Mouse (Mus musculus): ENCODE measurements around the gene Trim9. TPM values are rescaled to one million over a fixed set of nuclear protein-coding genes. Genes with fewer than 3 reads are reported as not detected.
A peak's percentile ranks its signal among the peaks of the same experiment; 100 is the strongest.

Trim9 gene
- polyA plus RNA-seq, 1 experiment from 2014 or later, result 2.0 TPM

- WGBS, result 49% methylated on average over 4 of the region's 4 CpGs
- Histone ChIP-seq H3K27me3 (replicated peaks; ENCODE audit: control insufficient read depth, insufficient read depth, low read length) (no peaks in the 10 kb centered on the region), H3K9ac (ENCODE audit: low read depth, low read length) (no peak overlapping the region), H3K4me3 (ENCODE audit: low read depth, low read length) (no peak overlapping the region), H3K36me3 (ENCODE audit: control insufficient read depth, insufficient read depth, low read length) (no peaks in the 10 kb centered on the region), H3K27ac (replicated peaks; ENCODE audit: low read depth, low read length) (no peak overlapping the region), H3K9me3 (ENCODE audit: control insufficient read depth, low read length) (no peaks in the 10 kb centered on the region), H3K4me1 (ENCODE audit: control insufficient read depth, insufficient read depth, low read length) (peaks cover 7% of the 10 kb centered on the region; the same call in 1 of the 2 replicates), H3K4me2 (ENCODE audit: low read depth, low read length) (no peak overlapping the region)
- DNase-seq (ENCODE audit: low spot score) (no peak), ATAC-seq (ENCODE audit: low read depth) (no peak)
These were observed 124.1 kb downstream of the Trim9 start for GRCm38 (mm10) chr12:70223331-70223730.

GRCm38 (mm10) chr12:70221425-70221824, 126.0 kb downstream of the Trim9 start:
- Histone ChIP-seq H3K4me3 (ENCODE audit: low read depth, low read length) (no peak overlapping the region), H3K27me3 (replicated peaks; ENCODE audit: control insufficient read depth, insufficient read depth, low read length) (no peaks in the 10 kb centered on the region), H3K4me2 (ENCODE audit: low read depth, low read length) (no peak overlapping the region), H3K27ac (replicated peaks; ENCODE audit: low read depth, low read length) (no peak overlapping the region), H3K4me1 (ENCODE audit: control insufficient read depth, insufficient read depth, low read length) (peaks cover 1% of the 10 kb centered on the region; the same call in 1 of the 2 replicates), H3K9me3 (ENCODE audit: control insufficient read depth, low read length) (no peaks in the 10 kb centered on the region), H3K36me3 (ENCODE audit: control insufficient read depth, insufficient read depth, low read length) (no peaks in the 10 kb centered on the region), H3K9ac (ENCODE audit: low read depth, low read length) (no peak overlapping the region)
- DNase-seq (ENCODE audit: low spot score) (no peak), ATAC-seq (ENCODE audit: low read depth) (no peak)
- whole genome bisulfite sequencing, result 77% methylated on average over 5 of the region's 5 CpGs

- 76% methylated on average over 8 of the region's 8 CpGs for WGBS
- no peak overlapping the region for H3K27ac ChIP-seq (replicated peaks; ENCODE audit: low read depth, low read length)
- no peak overlapping the region for H3K4me3 ChIP-seq (ENCODE audit: low read depth, low read length)
These were observed 128.4 kb downstream of the Trim9 start for GRCm38 (mm10) chr12:70218795-70219540.

GRCm38 (mm10) chr12:70216229-70216800, 131.1 kb downstream of the Trim9 start:
- no peaks in the 10 kb centered on the region for H3K27me3 ChIP-seq (replicated peaks; ENCODE audit: control insufficient read depth, insufficient read depth, low read length)
- DNase-seq (ENCODE audit: low spot score) (no peak), ATAC-seq (ENCODE audit: low read depth) (peak; percentile 26; the same call in 1 of the 2 replicates)
- H3K27ac ChIP-seq (replicated peaks; ENCODE audit: low read depth, low read length), result no peak overlapping the region
- no peaks in the 10 kb centered on the region for H3K36me3 ChIP-seq (ENCODE audit: control insufficient read depth, insufficient read depth, low read length)
- H3K4me2 ChIP-seq (ENCODE audit: low read depth, low read length), result no peak overlapping the region
- H3K4me1 ChIP-seq (ENCODE audit: control insufficient read depth, insufficient read depth, low read length), result no peaks in the 10 kb centered on the region
- H3K9me3 ChIP-seq (ENCODE audit: control insufficient read depth, low read length), result no peaks in the 10 kb centered on the region
- no peak overlapping the region for H3K4me3 ChIP-seq (ENCODE audit: low read depth, low read length)
- 59% methylated on average over 16 of the region's 16 CpGs for WGBS
- H3K9ac ChIP-seq (ENCODE audit: low read depth, low read length), result no peak overlapping the region

More at GRCm38 (mm10) chr12:70218795-70219540, 128.4 kb downstream of the Trim9 start:
- no peak for DNase-seq (ENCODE audit: low spot score)
- Histone ChIP-seq H3K4me1 (ENCODE audit: control insufficient read depth, insufficient read depth, low read length) (no peaks in the 10 kb centered on the region), H3K36me3 (ENCODE audit: control insufficient read depth, insufficient read depth, low read length) (no peaks in the 10 kb centered on the region), H3K4me2 (ENCODE audit: low read depth, low read length) (no peak overlapping the region), H3K9ac (ENCODE audit: low read depth, low read length) (no peak overlapping the region), H3K27me3 (replicated peaks; ENCODE audit: control insufficient read depth, insufficient read depth, low read length) (no peaks in the 10 kb centered on the region), H3K9me3 (ENCODE audit: control insufficient read depth, low read length) (no peaks in the 10 kb centered on the region)
- ATAC-seq (ENCODE audit: low read depth), result no peak

- WGBS, result 69% methylated on average over 8 of the region's 8 CpGs
- H3K4me2 ChIP-seq (ENCODE audit: low read depth, low read length), result no peak overlapping the region
- DNase-seq (ENCODE audit: low spot score) (no peak), ATAC-seq (ENCODE audit: low read depth) (no peak)
- no peaks in the 10 kb centered on the region for H3K27me3 ChIP-seq (replicated peaks; ENCODE audit: control insufficient read depth, insufficient read depth, low read length)
- no peaks in the 10 kb centered on the region for H3K4me1 ChIP-seq (ENCODE audit: control insufficient read depth, insufficient read depth, low read length)
- no peaks in the 10 kb centered on the region for H3K9me3 ChIP-seq (ENCODE audit: control insufficient read depth, low read length)
- H3K27ac ChIP-seq (replicated peaks; ENCODE audit: low read depth, low read length), result no peak overlapping the region
- H3K4me3 ChIP-seq (ENCODE audit: low read depth, low read length), result no peak overlapping the region
- no peak overlapping the region for H3K9ac ChIP-seq (ENCODE audit: low read depth, low read length)
- H3K36me3 ChIP-seq (ENCODE audit: control insufficient read depth, insufficient read depth, low read length), result no peaks in the 10 kb centered on the region
These were observed 133.1 kb downstream of the Trim9 start for GRCm38 (mm10) chr12:70214281-70214680.

- Histone ChIP-seq H3K27ac (replicated peaks; ENCODE audit: low read depth, low read length) (no peak overlapping the region), H3K36me3 (ENCODE audit: control insufficient read depth, insufficient read depth, low read length) (no peaks in the 10 kb centered on the region), H3K4me3 (ENCODE audit: low read depth, low read length) (no peak overlapping the region), H3K4me1 (ENCODE audit: control insufficient read depth, insufficient read depth, low read length) (no peaks in the 10 kb centered on the region), H3K9ac (ENCODE audit: low read depth, low read length) (no peak overlapping the region), H3K27me3 (replicated peaks; ENCODE audit: control insufficient read depth, insufficient read depth, low read length) (no peaks in the 10 kb centered on the region), H3K4me2 (ENCODE audit: low read depth, low read length) (no peak overlapping the region), H3K9me3 (ENCODE audit: control insufficient read depth, low read length) (no peaks in the 10 kb centered on the region)
- 89% methylated on average over 6 of the region's 6 CpGs for WGBS
- no peak for ATAC-seq (ENCODE audit: low read depth)
- DNase-seq (ENCODE audit: low spot score), result no peak
These were observed 133.8 kb downstream of the Trim9 start for GRCm38 (mm10) chr12:70213601-70214000.

- 73% methylated on average over 4 of the region's 4 CpGs for WGBS
These were observed 134.9 kb downstream of the Trim9 start for GRCm38 (mm10) chr12:70212501-70212900.

GRCm38 (mm10) chr12:70208214-70208613, 139.2 kb downstream of the Trim9 start:
- WGBS, result 66% methylated on average over 5 of the region's 5 CpGs
- Histone ChIP-seq H3K27me3 (replicated peaks; ENCODE audit: control insufficient read depth, insufficient read depth, low read length) (no peaks in the 10 kb centered on the region), H3K27ac (replicated peaks; ENCODE audit: low read depth, low read length) (no peak overlapping the region), H3K9ac (ENCODE audit: low read depth, low read length) (no peak overlapping the region), H3K9me3 (ENCODE audit: control insufficient read depth, low read length) (no peaks in the 10 kb centered on the region), H3K4me1 (ENCODE audit: control insufficient read depth, insufficient read depth, low read length) (no peaks in the 10 kb centered on the region), H3K4me3 (ENCODE audit: low read depth, low read length) (no peak overlapping the region), H3K4me2 (ENCODE audit: low read depth, low read length) (no peak overlapping the region), H3K36me3 (ENCODE audit: control insufficient read depth, insufficient read depth, low read length) (no peaks in the 10 kb centered on the region)
- DNase-seq (ENCODE audit: low spot score) (no peak), ATAC-seq (ENCODE audit: low read depth) (no peak)

More at GRCm38 (mm10) chr12:70212501-70212900, 134.9 kb downstream of the Trim9 start:
- Histone ChIP-seq H3K27me3 (replicated peaks; ENCODE audit: control insufficient read depth, insufficient read depth, low read length) (no peaks in the 10 kb centered on the region), H3K9ac (ENCODE audit: low read depth, low read length) (no peak overlapping the region), H3K9me3 (ENCODE audit: control insufficient read depth, low read length) (no peaks in the 10 kb centered on the region), H3K27ac (replicated peaks; ENCODE audit: low read depth, low read length) (no peak overlapping the region), H3K4me1 (ENCODE audit: control insufficient read depth, insufficient read depth, low read length) (no peaks in the 10 kb centered on the region), H3K36me3 (ENCODE audit: control insufficient read depth, insufficient read depth, low read length) (no peaks in the 10 kb centered on the region), H3K4me2 (ENCODE audit: low read depth, low read length) (no peak overlapping the region), H3K4me3 (ENCODE audit: low read depth, low read length) (no peak overlapping the region)
- no peak for DNase-seq (ENCODE audit: low spot score)
- ATAC-seq (ENCODE audit: low read depth), result no peak

- no peaks in the 10 kb centered on the region for H3K4me1 ChIP-seq (ENCODE audit: control insufficient read depth, insufficient read depth, low read length)
These were observed 143.0 kb downstream of the Trim9 start for GRCm38 (mm10) chr12:70204433-70204832.

More at GRCm38 (mm10) chr12:70204433-70204832, 143.0 kb downstream of the Trim9 start:
- Histone ChIP-seq H3K4me2 (ENCODE audit: low read depth, low read length) (no peak overlapping the region), H3K27me3 (replicated peaks; ENCODE audit: control insufficient read depth, insufficient read depth, low read length) (no peaks in the 10 kb centered on the region), H3K4me3 (ENCODE audit: low read depth, low read length) (no peak overlapping the region), H3K27ac (replicated peaks; ENCODE audit: low read depth, low read length) (no peak overlapping the region), H3K9me3 (ENCODE audit: control insufficient read depth, low read length) (no peaks in the 10 kb centered on the region), H3K9ac (ENCODE audit: low read depth, low read length) (no peak overlapping the region), H3K36me3 (ENCODE audit: control insufficient read depth, insufficient read depth, low read length) (no peaks in the 10 kb centered on the region)
- 77% methylated on average over 8 of the region's 8 CpGs for WGBS
- no peak for DNase-seq (ENCODE audit: low spot score)
- no peak for ATAC-seq (ENCODE audit: low read depth)
